In genomic region chr2:181287338-181287957, GRCm38 (mm10) we compare ENCODE assay signal across 8 mouse cellular contexts. TPM values are rescaled to one million over a fixed set of nuclear protein-coding genes. Genes with fewer than 3 reads are reported as not detected.
DNase-seq lines count a peak whose midpoint lies in the region; TF ChIP-seq lines count a peak whose summit lies in the region.

No protein-coding gene starts in this region.

- H3K4me1 ChIP-seq in E14TG2a.4 (replicated peaks; ENCODE audit: low read depth, low read length), result peaks cover 59% of the 10 kb centered on the region
- H3K4me1 ChIP-seq in forebrain, embryonic 10.5 days, result peaks cover 25% of the 10 kb centered on the region

- peaks cover 29% of the 10 kb centered on the region for H3K36me3 ChIP-seq in E14TG2a.4 (ENCODE audit: insufficient read depth, low read length)
- H3K36me3 ChIP-seq in forebrain, embryonic 10.5 days (replicated peaks), result peaks cover 38% of the 10 kb centered on the region

- peak overlapping the region; percentile 91 for H3K4me3 ChIP-seq in E14TG2a.4 (replicated peaks; ENCODE audit: low read length)
- H3K4me3 ChIP-seq in forebrain, embryonic 10.5 days, result peak overlapping the region; percentile 75

- peak overlapping the region; percentile 98 for H3K27ac ChIP-seq in forebrain, embryonic 10.5 days

- H3K9me3 ChIP-seq in E14TG2a.4 (ENCODE audit: low read length), result no peaks in the 10 kb centered on the region
- no peaks in the 10 kb centered on the region for H3K9me3 ChIP-seq in forebrain, embryonic 10.5 days

- TF ChIP-seq CTCF in E14TG2a.4 (conservative IDR thresholded peaks at IDR 0.05; ENCODE audit: low read length), result no peak

- DNase-seq in brain, embryonic 18.5 days (ENCODE audit: low read depth, low spot score), result peak; percentile 34
- DNase-seq in forebrain, embryonic 10.5 days (ENCODE audit: extremely low spot score, low spot score), result peak; percentile 85
- peak; percentile 89 for DNase-seq in heart, postnatal 14 days
- peak; percentile 42 for DNase-seq in layer of hippocampus, adult 9-10 months (ENCODE audit: low spot score)
- peak; percentile 84 for DNase-seq in lung, postnatal 14 days
- peak; percentile 85 for DNase-seq in ovary, postnatal 36 days (ENCODE audit: low spot score)
- peak; percentile 91 for DNase-seq in thymus, postnatal 14 days

- no peaks in the 10 kb centered on the region for H3K27me3 ChIP-seq in E14TG2a.4 (ENCODE audit: insufficient read depth, low read length)
- no peaks in the 10 kb centered on the region for H3K27me3 ChIP-seq in forebrain, embryonic 10.5 days (ENCODE audit: poor library complexity, severe bottlenecking)

- intact Hi-C loops in heart, postnatal 14 days (cut with DNase I), result loop anchor here (2.0 to 5.0 kb wide), 2 partner anchors 45 to 101 kb away; partner anchors contain the start of genes Helz2 and Ppdpf

- WGBS in forebrain, embryonic 10.5 days, result 2% methylated on average over 56 of the region's 71 CpGs

RNA-seq across cellular contexts. Expression of gene Gmeb2, which starts 0.4 kb away (rescaled TPM):
- polyA plus RNA-seq in forebrain, embryonic 10.5 days (2016; fragmentation: Nextera tagmentation; extraction: Ambion mirVana), result 20.7 and 21.6 TPM in 2 replicates
- 10 to 100 TPM; 11.5 to 13.3 TPM for total RNA-seq in heart, postnatal 14 days (2021)

RNA-seq across cellular contexts. Expression of gene Stmn3, which starts 26.9 kb away (rescaled TPM):
- polyA plus RNA-seq in forebrain, embryonic 10.5 days (2016; fragmentation: Nextera tagmentation; extraction: Ambion mirVana), result 56.4 and 76.0 TPM in 2 replicates
- total RNA-seq in heart, postnatal 14 days (2021), result under 1 TPM in 1 of 2 experiments, not detected in 1; 0.24 TPM

RNA-seq across cellular contexts. Expression of gene Rtel1, which starts 32.1 kb away (rescaled TPM):
- 81.3 and 83.6 TPM in 2 replicates for polyA plus RNA-seq in forebrain, embryonic 10.5 days (2016; fragmentation: Nextera tagmentation; extraction: Ambion mirVana)
- 10 to 100 TPM; 15.8 to 18.5 TPM for total RNA-seq in heart, postnatal 14 days (2021)

RNA-seq across cellular contexts. Expression of gene Helz2, which starts 45.6 kb away (rescaled TPM):
- polyA plus RNA-seq in forebrain, embryonic 10.5 days (2016; fragmentation: Nextera tagmentation; extraction: Ambion mirVana), result 0.69 and 0.77 TPM in 2 replicates
- total RNA-seq in heart, postnatal 14 days (2021), result 10 to 100 TPM; 12.8 to 12.9 TPM

Comparison
In these comparisons a context has a peak if more than half of its experiments do, and no peak if none do; other contexts are left out.
1. Peak in every context shown above with its lines: DNase-seq, H3K4me3 ChIP-seq and H3K27ac ChIP-seq.
2. DNase-seq: peak in every context shown above with its lines; median percentile 91 in thymus, postnatal 14 days; 89 in heart, postnatal 14 days; 85 in forebrain, embryonic 10.5 days; 85 in ovary, postnatal 36 days; 84 in lung, postnatal 14 days; 42 in layer of hippocampus, adult 9-10 months; 34 in brain, embryonic 18.5 days.